Mouse (Mus musculus) thymus, adult 2 months (tissue): ENCODE measurements around the gene Oxtr.

Experiments
- CTCF ChIP-seq: fragments of 200-500 bp; IDR thresholded peaks from 2 replicates; pipeline ENCODE4 v1.5.1; 2012; ENCODE audit warnings: mild to moderate bottlenecking, control low read depth, low read length, moderate library complexity, borderline replicate concordance; ENCODE audit not compliant: control insufficient read depth, poor library complexity, insufficient read depth; ENCODE audit errors: extremely low read depth
- POLR2A ChIP-seq: fragments of 200-500 bp; IDR thresholded peaks from 2 replicates; pipeline ENCODE4 v1.6.1; 2012; ENCODE audit warnings: mild to moderate bottlenecking, low read length, control low read depth, moderate library complexity; ENCODE audit not compliant: control insufficient read depth, poor library complexity, insufficient read depth; ENCODE audit errors: extremely low read depth

GRCm38 (mm10) chr6:112494620-112495081 lies 4.9 kb upstream of the Oxtr start:
- TF ChIP-seq POLR2A (no peak), CTCF (no peak)
